Mouse (Mus musculus): ENCODE data around the gene Ift20.
"Not testable (repeated sequence)": the region's sequence is repeated elsewhere in the genome, so short reads cannot be mapped to it uniquely, and the experiment has no call there.

DNA sequence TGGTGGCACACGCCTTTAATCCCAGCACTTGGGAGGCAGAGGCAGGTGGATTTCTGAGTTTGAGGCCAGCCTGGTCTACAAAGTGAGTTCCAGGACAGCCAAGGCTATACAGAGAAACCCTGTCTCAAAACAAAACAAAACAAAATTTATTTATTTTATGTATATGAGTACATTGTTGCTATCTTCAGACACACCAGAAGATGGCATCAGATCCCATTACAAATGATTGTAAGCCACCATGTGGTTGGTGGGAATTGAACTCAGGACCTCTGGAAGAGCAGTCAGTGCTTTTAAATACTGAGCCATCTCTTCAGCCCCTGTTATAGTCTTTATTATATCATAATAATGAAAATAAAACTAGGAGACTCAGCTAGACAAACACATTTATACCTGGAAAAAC, 51.5 kb downstream of the Ift20 start:
- not testable (repeated sequence) for TF ChIP-seq CTCF (IDR thresholded peaks at IDR 0.05; ENCODE audit: low read depth, low read length); TAL1 (conservative IDR thresholded peaks at IDR 0.05; ENCODE audit: low read depth, low read length); POLR2AphosphoS5 (IDR thresholded peaks at IDR 0.05; ENCODE audit: insufficient replicate concordance, low read depth, low read length)

Data from G1E (cell line).